Mouse (Mus musculus) liver, embryonic 14 days (tissue): Measurements from ENCODE around the gene Gm21586. TPM values are rescaled to one million over a fixed set of nuclear protein-coding genes. Genes with fewer than 3 reads are reported as not detected.

ENCODE experiments used
- polyA plus RNA-seq: library from polyadenylated mRNA; depleted of rRNA; stranded (reverse); fragments of >200 nt; gene quantifications from 2 replicates; pipeline ENCODE4 v1.2.3, GENCODE M21; 2012; rRNA removed

Gm21586 gene
- polyA plus RNA-seq, result not detected in 2 replicates

GRCm38 (mm10) chr4:42439078-42439477, at the start of gene Gm21586:
Gene Gm21586, plus strand, starts transcription at chr4:42439378.

DNA sequence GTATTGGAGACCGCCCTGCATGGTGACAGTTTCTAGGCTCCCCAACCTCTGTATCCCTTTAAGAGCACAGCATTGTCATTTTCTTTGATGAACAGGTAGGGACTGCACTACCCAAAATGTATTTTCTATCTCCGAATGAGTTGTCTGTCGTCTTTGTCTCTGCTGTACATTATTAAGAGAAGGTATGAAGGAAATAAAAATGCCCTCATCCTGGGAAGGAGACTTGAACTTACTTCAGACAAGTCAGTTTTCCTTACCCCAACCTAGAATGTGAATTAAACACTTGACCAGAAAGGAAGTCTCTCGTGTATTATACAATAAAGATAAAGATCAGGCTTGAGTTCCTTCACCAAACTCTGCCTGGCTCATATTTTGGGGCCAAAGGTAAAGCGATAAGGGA, 27.3 kb downstream of the Gm21586 start, which contains the start of gene Gm2163:
TSS of gene Gm2163 (plus strand) at position 301 of the 400 bp plus-strand sequence.

Other genes starting within 250 kb of the Gm21586 start
- gene Gm10600, start 198.7 kb upstream of the Gm21586 start, polyA plus RNA-seq, result not detected in 2 replicates
- not detected in 2 replicates for gene Ccl21b, start 183.6 kb upstream of the Gm21586 start, polyA plus RNA-seq
- gene Gm21953, start 145.1 kb upstream of the Gm21586 start, polyA plus RNA-seq, result not detected in 2 replicates
- not detected in 2 replicates for gene Fam205a3, start 121.0 kb upstream of the Gm21586 start, polyA plus RNA-seq
- gene Gm2163, start 27.4 kb downstream of the Gm21586 start, polyA plus RNA-seq, result 0.02 and 0.03 TPM in 2 replicates
- not detected in 2 replicates for gene Fam205a2, start 88.8 kb downstream of the Gm21586 start, polyA plus RNA-seq
- not detected in 2 replicates for gene Gm10591, start 172.8 kb downstream of the Gm21586 start, polyA plus RNA-seq
- not detected in 2 replicates for gene Gm2564, start 190.3 kb downstream of the Gm21586 start, polyA plus RNA-seq
- gene Ccl27b, start 215.9 kb downstream of the Gm21586 start, polyA plus RNA-seq, result not detected in 2 replicates
- gene Il11ra2, start 222.5 kb downstream of the Gm21586 start, polyA plus RNA-seq, result not detected in 2 replicates